Mouse (Mus musculus): Measurements from ENCODE around the gene Txnip. TPM values are rescaled to one million over a fixed set of nuclear protein-coding genes. Genes with fewer than 3 reads are reported as not detected.

Gene Txnip
- polyA plus RNA-seq, 1 experiment from 2014 or later, result 146 TPM

GRCm38 (mm10) chr3:96583386-96583785 lies 25.6 kb downstream of the Txnip start:
- WGBS, result 89% methylated on average over 5 of the region's 5 CpGs
- Histone ChIP-seq H3K27me3 (replicated peaks) (no peaks in the 10 kb centered on the region), H3K9ac (no peak overlapping the region)

GRCm38 (mm10) chr3:96590657-96591056 lies 32.9 kb downstream of the Txnip start:
- Histone ChIP-seq H3K36me3 (no peaks in the 10 kb centered on the region), H3K27ac (no peak overlapping the region), H3K4me3 (replicated peaks) (no peak overlapping the region), H3K4me2 (replicated peaks) (no peak overlapping the region), H3K4me1 (replicated peaks) (0 out of 2 replicates have a peak, but pooled peaks cover 5% of the 10 kb centered on the region), H3K9me3 (no peaks in the 10 kb centered on the region), H3K27me3 (replicated peaks) (peaks cover 6% of the 10 kb centered on the region; the same call in 1 of the 2 replicates), H3K9ac (no peak overlapping the region)
- WGBS, result 78% methylated on average over 4 of the region's 4 CpGs
- no peak for ATAC-seq

More at GRCm38 (mm10) chr3:96583386-96583785, 25.6 kb downstream of the Txnip start:
- Histone ChIP-seq H3K4me1 (replicated peaks) (0 out of 2 replicates have a peak, but pooled peaks cover 3% of the 10 kb centered on the region), H3K27ac (no peak overlapping the region), H3K36me3 (no peaks in the 10 kb centered on the region), H3K4me2 (replicated peaks) (no peak overlapping the region), H3K9me3 (no peaks in the 10 kb centered on the region), H3K4me3 (replicated peaks) (no peak overlapping the region)
- ATAC-seq, result no peak

GRCm38 (mm10) chr3:96593374-96593773 lies 35.6 kb downstream of the Txnip start:
- Histone ChIP-seq H3K27ac (peak overlapping the region; percentile 88), H3K36me3 (no peaks in the 10 kb centered on the region), H3K4me2 (replicated peaks) (peak overlapping the region; percentile 78), H3K9ac (peak overlapping the region; percentile 69), H3K4me1 (replicated peaks) (peaks cover 31% of the 10 kb centered on the region), H3K9me3 (no peaks in the 10 kb centered on the region), H3K4me3 (replicated peaks) (peak overlapping the region; percentile 57), H3K27me3 (replicated peaks) (peaks cover 22% of the 10 kb centered on the region)
- ATAC-seq, result peak; percentile 14
- WGBS, result under 1% methylated on average over 10 of the region's 10 CpGs

GRCm38 (mm10) chr3:96593790-96594560 lies 36.2 kb downstream of the Txnip start, which contains the start of gene Polr3gl:
Polr3gl (minus strand) TSS chr3:96594181.
- WGBS, result under 1% methylated on average over 38 of the region's 38 CpGs

GRCm38 (mm10) chr3:96594851-96595250 lies 37.1 kb downstream of the Txnip start:
- H3K36me3 ChIP-seq, result no peaks in the 10 kb centered on the region
- 82% methylated on average over 5 of the region's 5 CpGs for WGBS
- no peak overlapping the region for H3K4me2 ChIP-seq (replicated peaks)
- peaks cover 32% of the 10 kb centered on the region for H3K27me3 ChIP-seq (replicated peaks)
- no peaks in the 10 kb centered on the region for H3K9me3 ChIP-seq
- no peak overlapping the region for H3K4me3 ChIP-seq (replicated peaks)
- H3K4me1 ChIP-seq (replicated peaks), result peaks cover 37% of the 10 kb centered on the region
- ATAC-seq, result no peak
- no peak overlapping the region for H3K27ac ChIP-seq
- no peak overlapping the region for H3K9ac ChIP-seq

More at GRCm38 (mm10) chr3:96593790-96594560, 36.2 kb downstream of the Txnip start, which contains the start of gene Polr3gl:
- H3K27me3 ChIP-seq (replicated peaks), result peaks cover 26% of the 10 kb centered on the region
- H3K4me3 ChIP-seq (replicated peaks), result peak within 1 kb of the TSS; percentile 57
- no peaks in the 10 kb centered on the region for H3K9me3 ChIP-seq
- no peaks in the 10 kb centered on the region for H3K36me3 ChIP-seq
- H3K27ac ChIP-seq, result peak within 1 kb of the TSS; percentile 88
- peak; percentile 94 for ATAC-seq
- peaks cover 37% of the 10 kb centered on the region for H3K4me1 ChIP-seq (replicated peaks)
- peak within 1 kb of the TSS; percentile 69 for H3K9ac ChIP-seq
- H3K4me2 ChIP-seq (replicated peaks), result peak within 1 kb of the TSS; percentile 78

GRCm38 (mm10) chr3:96595661-96596060 lies 37.9 kb downstream of the Txnip start:
- H3K27ac ChIP-seq, result no peak overlapping the region
- 0 out of 2 replicates have a peak overlapping the region, but pooled peaks have one; percentile 6 for H3K4me3 ChIP-seq (replicated peaks)
- H3K36me3 ChIP-seq, result no peaks in the 10 kb centered on the region
- 33% methylated on average over 6 of the region's 6 CpGs for WGBS
- peaks cover 32% of the 10 kb centered on the region for H3K27me3 ChIP-seq (replicated peaks)
- ATAC-seq, result no peak
- H3K9me3 ChIP-seq, result no peaks in the 10 kb centered on the region
- no peak overlapping the region for H3K9ac ChIP-seq
- H3K4me1 ChIP-seq (replicated peaks), result peaks cover 37% of the 10 kb centered on the region
- H3K4me2 ChIP-seq (replicated peaks), result peak overlapping the region; percentile 91

- no peak for ATAC-seq
- peak within 1 kb of the TSS; percentile 91 for H3K4me2 ChIP-seq (replicated peaks)
- peak within 1 kb of the TSS; percentile 67; the same call in 1 of the 2 replicates for H3K27ac ChIP-seq
- peaks cover 37% of the 10 kb centered on the region for H3K4me1 ChIP-seq (replicated peaks)
- H3K9me3 ChIP-seq, result no peaks in the 10 kb centered on the region
- peaks cover 36% of the 10 kb centered on the region for H3K27me3 ChIP-seq (replicated peaks)
- H3K36me3 ChIP-seq, result no peaks in the 10 kb centered on the region
- peak within 1 kb of the TSS; percentile 67 for H3K9ac ChIP-seq
- WGBS, result 1% methylated on average over 23 of the region's 23 CpGs
- peak within 1 kb of the TSS; percentile 47 for H3K4me3 ChIP-seq (replicated peaks)
These were observed 38.5 kb downstream of the Txnip start, which contains the start of gene Ankrd34a for GRCm38 (mm10) chr3:96596228-96596707. Ankrd34a (plus strand) TSS chr3:96596636.

GRCm38 (mm10) chr3:96596855-96597254 lies 39.1 kb downstream of the Txnip start:
- Histone ChIP-seq H3K9me3 (no peaks in the 10 kb centered on the region), H3K4me2 (replicated peaks) (peak overlapping the region; percentile 91), H3K27me3 (replicated peaks) (peaks cover 37% of the 10 kb centered on the region), H3K27ac (no peak overlapping the region), H3K36me3 (no peaks in the 10 kb centered on the region), H3K9ac (peak overlapping the region; percentile 67), H3K4me3 (replicated peaks) (peak overlapping the region; percentile 47), H3K4me1 (replicated peaks) (peaks cover 37% of the 10 kb centered on the region)
- ATAC-seq, result no peak
- WGBS, result 2% methylated on average over 11 of the region's 12 CpGs

- H3K27ac ChIP-seq, result peak overlapping the region; percentile 67
- H3K9me3 ChIP-seq, result no peaks in the 10 kb centered on the region
- peaks cover 39% of the 10 kb centered on the region for H3K4me1 ChIP-seq (replicated peaks)
- peak overlapping the region; percentile 91 for H3K4me2 ChIP-seq (replicated peaks)
- peak overlapping the region; percentile 67 for H3K9ac ChIP-seq
- H3K4me3 ChIP-seq (replicated peaks), result peak overlapping the region; percentile 47
- ATAC-seq, result no peak
- under 1% methylated on average over 40 of the region's 40 CpGs for WGBS
- H3K36me3 ChIP-seq, result no peaks in the 10 kb centered on the region
- peaks cover 37% of the 10 kb centered on the region for H3K27me3 ChIP-seq (replicated peaks)
These were observed 39.7 kb downstream of the Txnip start for GRCm38 (mm10) chr3:96597435-96597891.

- peaks cover 42% of the 10 kb centered on the region for H3K4me1 ChIP-seq (replicated peaks)
- no peaks in the 10 kb centered on the region for H3K9me3 ChIP-seq
- no peak for ATAC-seq
- peak overlapping the region; percentile 67 for H3K27ac ChIP-seq
- no peaks in the 10 kb centered on the region for H3K36me3 ChIP-seq
- H3K27me3 ChIP-seq (replicated peaks), result peaks cover 37% of the 10 kb centered on the region
- WGBS, result 1% methylated on average over 54 of the region's 54 CpGs
- H3K4me3 ChIP-seq (replicated peaks), result peak overlapping the region; percentile 47
- peak overlapping the region; percentile 67 for H3K9ac ChIP-seq
- peak overlapping the region; percentile 91 for H3K4me2 ChIP-seq (replicated peaks)
These were observed 40.7 kb downstream of the Txnip start for GRCm38 (mm10) chr3:96598156-96599068.

GRCm38 (mm10) chr3:96599069-96599393 lies 41.3 kb downstream of the Txnip start:
- peak overlapping the region; percentile 91 for H3K4me2 ChIP-seq (replicated peaks)
- 53% methylated on average over 8 of the region's 8 CpGs for WGBS
- no peak for ATAC-seq
- no peaks in the 10 kb centered on the region for H3K9me3 ChIP-seq
- peak overlapping the region; percentile 47; the same call in 1 of the 2 replicates for H3K4me3 ChIP-seq (replicated peaks)
- H3K4me1 ChIP-seq (replicated peaks), result peaks cover 42% of the 10 kb centered on the region
- no peak overlapping the region for H3K27ac ChIP-seq
- peak overlapping the region; percentile 67; the same call in 1 of the 2 replicates for H3K9ac ChIP-seq
- no peaks in the 10 kb centered on the region for H3K36me3 ChIP-seq
- H3K27me3 ChIP-seq (replicated peaks), result peaks cover 37% of the 10 kb centered on the region
